Mouse (Mus musculus): ENCODE results near the gene Hdac9.
A peak's percentile ranks its signal among the peaks of the same experiment; 100 is the strongest.
"Not testable (repeated sequence)": the region's sequence is repeated elsewhere in the genome, so short reads cannot be mapped to it uniquely, and the experiment has no call there.

Gene Hdac9

GRCm38 (mm10) chr12:34487666-34488065 is 429.2 kb downstream of the Hdac9 start:
- DNase-seq (ENCODE audit: low spot score): no peak

GRCm38 (mm10) chr12:34487021-34487420 is 429.9 kb downstream of the Hdac9 start:
- no peak for DNase-seq (ENCODE audit: low spot score)

DNA sequence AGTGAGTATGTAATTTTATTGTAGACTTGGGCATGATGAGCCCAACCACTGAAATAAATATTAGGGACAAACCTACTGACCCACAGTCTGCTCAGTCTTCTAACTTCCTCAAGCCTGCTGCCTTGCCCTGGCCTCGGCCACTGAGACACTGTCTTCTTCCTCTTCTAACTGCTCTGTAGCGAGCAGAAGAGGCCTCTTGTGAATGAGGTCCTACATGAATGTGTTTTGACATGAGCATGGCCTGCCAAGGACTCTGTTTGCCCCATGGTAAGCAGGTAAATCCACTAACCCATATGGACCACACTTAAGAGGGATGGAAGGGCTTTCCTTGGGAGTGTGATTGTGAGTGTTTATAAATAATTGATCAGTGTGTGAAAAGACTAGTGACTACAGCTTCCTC is 430.9 kb downstream of the Hdac9 start:
- DNase-seq (ENCODE audit: low spot score): no peak

DNA sequence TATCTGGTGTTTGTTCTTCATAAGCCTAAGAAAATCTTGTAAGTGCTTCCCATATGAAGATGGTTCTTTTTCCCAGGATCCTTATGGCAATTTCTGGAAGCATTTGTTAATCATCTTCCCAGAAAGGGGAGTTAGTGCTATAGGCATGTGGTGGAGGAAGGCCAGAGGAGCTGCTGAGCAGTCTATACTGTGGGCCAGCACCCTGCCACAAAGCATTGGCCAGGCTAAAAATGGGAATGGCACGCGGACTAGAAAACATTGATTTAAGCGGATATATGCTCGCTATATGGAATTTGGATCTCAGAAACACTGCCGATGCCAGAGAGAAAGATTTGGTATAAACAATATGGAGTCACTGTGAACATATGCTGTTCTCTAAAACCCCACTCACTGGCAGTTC is 435.2 kb downstream of the Hdac9 start:
- no peak for DNase-seq (ENCODE audit: low spot score)

DNA sequence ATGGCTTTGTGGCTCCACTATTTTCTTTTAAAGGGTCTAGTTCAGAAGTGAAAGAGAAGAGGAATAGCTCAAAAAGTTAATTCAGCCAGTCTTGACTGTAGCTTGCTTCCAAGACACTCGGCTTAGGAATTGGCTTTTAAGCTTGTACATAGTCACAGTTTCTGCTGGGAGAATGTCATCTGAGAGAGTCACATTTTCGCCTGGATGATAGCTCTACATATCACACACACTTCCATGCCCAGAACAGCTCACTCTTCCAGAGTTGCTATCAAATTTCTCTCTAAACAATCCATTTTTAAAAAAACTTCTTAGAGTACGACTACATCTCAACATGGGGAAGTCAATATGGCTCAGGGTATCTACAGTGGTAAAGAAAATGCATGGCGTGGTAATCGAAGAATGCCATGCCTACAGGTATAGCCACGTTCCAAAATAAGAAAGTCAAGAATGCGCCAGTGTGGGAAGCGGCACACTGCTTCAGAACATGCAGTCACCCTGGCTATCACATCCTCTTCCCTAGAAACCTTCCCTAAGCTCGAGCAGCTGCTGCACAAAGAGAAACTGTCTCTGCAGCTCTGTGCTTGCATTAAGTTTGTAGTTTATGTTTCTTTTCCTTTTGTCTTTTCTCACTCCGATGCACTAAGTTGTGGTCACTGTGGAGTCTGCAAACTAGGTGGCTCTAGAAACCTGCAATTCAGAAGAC is 443.8 kb downstream of the Hdac9 start:
- DNase-seq (ENCODE audit: low spot score): no peak

DNA sequence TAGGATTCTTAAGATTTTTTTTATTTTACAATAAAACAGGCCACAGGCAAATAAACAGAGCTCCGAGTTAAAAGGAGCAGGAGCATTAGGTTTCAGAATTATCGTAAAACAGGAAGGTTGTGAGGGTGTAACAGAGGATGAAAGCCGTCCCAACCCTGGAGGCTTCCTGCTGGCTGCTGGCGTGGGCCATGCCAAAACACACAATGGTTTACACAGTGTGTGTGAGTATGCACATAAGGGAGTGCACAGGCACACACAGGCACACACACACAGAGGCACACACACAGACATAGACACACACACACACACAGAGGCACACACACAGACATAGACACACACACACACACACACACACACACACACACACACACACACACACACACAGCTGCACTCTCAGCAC is 444.4 kb downstream of the Hdac9 start:
- DNase-seq (ENCODE audit: low spot score): no peak

DNA sequence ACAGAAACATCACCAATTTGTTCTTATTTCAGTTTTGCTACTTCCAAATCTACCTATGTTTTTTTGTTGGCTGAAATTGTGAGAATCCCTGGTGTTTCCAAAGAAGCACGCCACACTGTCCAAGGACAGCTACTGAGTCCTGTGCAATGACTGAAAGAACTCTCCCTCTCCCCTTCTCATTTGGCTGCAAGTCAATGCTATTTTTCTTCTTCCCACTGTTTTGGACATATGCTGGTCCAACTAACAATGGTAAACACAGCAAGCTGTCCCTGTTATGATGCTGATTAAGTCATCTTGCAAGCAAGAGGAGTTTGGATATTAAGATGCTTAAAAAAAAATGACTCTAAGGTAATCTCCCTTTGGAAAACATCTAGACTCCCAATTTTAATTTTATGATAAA is 455.2 kb downstream of the Hdac9 start:
- no peak for DNase-seq (ENCODE audit: low spot score)

- no peak for DNase-seq (ENCODE audit: low spot score)
These were observed 464.3 kb downstream of the Hdac9 start for GRCm38 (mm10) chr12:34452643-34453042.

DNA sequence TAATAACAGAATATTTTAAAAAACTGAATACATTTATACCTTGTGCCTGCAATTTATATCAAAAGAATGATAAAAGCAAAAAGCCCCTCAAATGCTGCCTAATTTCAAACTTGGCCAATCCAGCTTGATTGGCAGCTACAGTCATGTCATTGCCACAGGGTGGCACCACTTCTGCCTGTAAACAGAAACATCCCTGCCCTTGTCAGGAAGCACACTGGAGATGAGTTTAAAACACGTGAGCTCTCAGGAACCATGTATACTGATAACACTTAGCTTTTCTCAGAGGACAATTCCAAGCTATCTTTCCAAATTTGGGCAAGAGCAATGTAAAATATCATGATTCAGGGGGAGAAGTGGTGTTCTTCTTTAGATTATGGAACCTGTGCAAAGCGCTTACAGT is 465.7 kb downstream of the Hdac9 start:
- peak; percentile 30 for DNase-seq (ENCODE audit: low spot score)

DNA sequence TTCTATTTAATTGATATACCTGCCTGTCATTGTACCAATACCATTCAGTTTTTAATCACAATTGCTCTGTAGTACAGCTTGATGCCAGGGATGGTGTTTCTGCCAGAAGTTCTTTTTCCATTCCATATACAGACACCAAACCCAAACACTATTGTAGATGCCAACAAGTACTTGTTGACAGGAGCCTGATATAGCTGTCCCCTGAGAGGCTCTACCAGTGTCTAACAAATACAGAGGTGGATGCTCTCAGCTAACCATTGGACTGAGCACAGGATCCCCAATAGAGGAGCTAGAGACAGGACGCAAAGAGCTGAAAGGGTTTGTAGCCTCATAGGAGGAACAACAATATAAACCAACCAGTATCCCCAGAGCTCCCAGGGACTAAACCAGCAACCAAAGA is 472.2 kb downstream of the Hdac9 start:
- DNase-seq (ENCODE audit: low spot score): not testable (repeated sequence)

DNA sequence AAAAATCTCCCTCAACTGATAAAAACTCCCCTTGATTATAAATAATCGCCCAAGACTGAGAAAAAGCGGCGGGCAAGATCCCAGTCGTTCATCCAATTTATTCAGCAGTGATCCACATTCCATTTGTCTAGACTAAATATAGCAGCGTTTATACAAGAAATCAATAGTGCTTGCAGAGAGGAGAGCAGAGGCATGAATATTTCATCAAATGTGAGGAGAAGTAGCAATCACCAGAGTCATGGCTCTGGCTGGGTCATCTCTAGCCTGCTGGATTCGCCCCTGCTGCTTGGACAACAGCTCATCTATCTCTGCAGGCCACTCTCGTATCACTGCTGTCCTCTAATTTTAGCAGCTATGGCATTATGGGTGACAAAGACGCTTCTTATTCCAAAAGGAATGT is 476.0 kb downstream of the Hdac9 start:
- no peak for DNase-seq (ENCODE audit: low spot score)

GRCm38 (mm10) chr12:34432919-34433318 is 484.0 kb downstream of the Hdac9 start:
- no peak for DNase-seq (ENCODE audit: low spot score)

DNA sequence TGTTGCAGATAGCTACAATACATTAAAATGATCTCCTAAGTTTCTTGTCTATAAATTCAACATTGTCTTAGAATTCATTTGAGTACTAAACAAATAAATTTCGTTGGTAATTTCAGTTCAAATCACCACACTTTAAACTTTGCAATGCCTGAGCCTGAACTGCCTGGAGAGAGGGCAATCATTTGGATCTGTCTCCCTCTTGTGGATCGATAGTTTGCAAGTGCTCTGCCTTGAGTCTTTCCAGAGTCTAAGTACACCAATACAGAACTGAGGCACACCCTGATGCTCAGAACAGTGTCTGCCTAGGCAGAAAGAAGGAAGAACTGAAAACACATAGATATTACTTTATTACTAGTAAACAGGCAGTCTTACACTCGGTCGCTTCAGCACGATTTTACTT is 484.4 kb downstream of the Hdac9 start:
- DNase-seq (ENCODE audit: low spot score): peak; percentile 65

GRCm38 (mm10) chr12:34431832-34432231 is 485.1 kb downstream of the Hdac9 start:
- no peak for DNase-seq (ENCODE audit: low spot score)

DNA sequence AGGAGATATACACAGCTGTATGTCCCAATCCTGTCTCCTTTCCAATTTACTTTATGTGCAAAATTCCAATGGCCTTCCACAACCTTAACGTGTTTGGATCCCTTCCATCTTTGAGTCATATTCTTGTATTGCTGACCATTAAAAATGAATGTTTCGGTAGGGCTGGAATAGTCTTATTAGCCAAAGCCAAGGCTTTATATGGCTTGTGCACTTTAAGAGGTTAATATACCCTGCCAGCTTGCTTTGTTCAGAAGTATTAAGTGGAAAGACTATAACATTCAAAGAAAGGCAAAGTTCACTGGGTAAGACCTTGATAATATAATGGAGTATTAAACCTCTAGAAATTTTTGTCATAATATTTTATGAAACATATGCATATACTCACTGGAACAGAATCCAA is 491.4 kb downstream of the Hdac9 start:
- no peak for DNase-seq (ENCODE audit: low spot score)

DNA sequence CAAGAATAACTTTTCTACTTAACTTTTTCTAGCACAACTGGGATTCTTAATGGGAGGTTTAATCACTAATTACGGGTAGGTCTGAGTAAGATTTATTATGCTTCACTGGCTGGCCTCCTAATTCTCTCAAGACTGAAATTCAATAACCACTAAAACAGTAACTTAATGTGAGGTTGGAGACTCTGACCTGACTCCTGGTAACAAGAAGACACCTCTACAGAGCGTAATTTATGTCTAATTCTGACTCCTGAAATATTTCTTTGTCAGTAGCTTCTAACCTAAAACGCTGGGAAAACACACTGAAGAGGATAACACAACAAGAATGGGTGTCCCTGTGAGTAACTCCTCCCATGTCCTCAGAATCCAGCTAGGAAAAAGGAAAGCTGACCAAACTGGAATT is 508.8 kb downstream of the Hdac9 start:
- DNase-seq (ENCODE audit: low spot score): no peak

DNA sequence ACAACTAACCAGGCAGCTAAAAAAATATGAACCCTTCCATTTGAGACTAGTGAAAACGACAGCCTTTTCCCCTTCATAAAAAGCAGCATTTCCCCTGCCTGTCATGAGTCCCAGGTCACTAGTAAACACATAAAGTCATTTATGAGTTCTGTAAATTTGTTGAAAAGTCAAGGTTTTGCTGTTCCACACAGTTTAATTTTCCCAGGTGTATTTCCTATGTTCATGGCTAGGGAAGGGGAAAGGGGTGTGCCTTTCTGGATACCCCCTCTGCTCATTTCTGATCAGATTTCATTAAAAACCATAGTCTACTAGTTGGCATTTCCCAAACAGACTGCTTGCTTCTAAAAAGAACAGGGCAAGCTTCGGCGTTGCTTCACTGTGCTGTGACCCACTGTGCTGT is 509.8 kb downstream of the Hdac9 start:
- no peak for DNase-seq (ENCODE audit: low spot score)

GRCm38 (mm10) chr12:34402065-34402464 is 514.8 kb downstream of the Hdac9 start:
- DNase-seq (ENCODE audit: low spot score): no peak

DNA sequence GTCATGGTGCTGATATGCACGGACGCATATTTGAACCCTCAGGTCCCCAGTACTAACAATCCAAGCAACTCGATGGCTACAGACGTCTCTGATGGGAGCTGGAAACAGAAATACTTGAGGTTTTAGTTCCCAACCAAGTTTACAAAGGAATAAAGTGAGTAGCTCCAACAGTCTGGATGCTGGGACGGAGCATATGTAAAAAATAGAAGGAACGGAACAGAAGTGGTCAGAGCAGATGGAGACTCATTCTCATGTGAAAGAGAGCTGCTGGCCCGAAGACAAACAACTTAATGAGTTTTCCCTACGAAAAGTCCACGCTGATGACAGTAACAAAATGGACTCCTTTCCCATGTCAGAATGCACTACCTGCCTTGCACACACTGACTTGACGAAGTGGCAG is 518.3 kb downstream of the Hdac9 start:
- no peak for DNase-seq (ENCODE audit: low spot score)

- DNase-seq (ENCODE audit: low spot score): no peak
These were observed 522.6 kb downstream of the Hdac9 start for GRCm38 (mm10) chr12:34394342-34394741.

GRCm38 (mm10) chr12:34379681-34380080 is 537.2 kb downstream of the Hdac9 start:
- DNase-seq (ENCODE audit: low spot score): no peak

- no peak for DNase-seq (ENCODE audit: low spot score)
These were observed 538.3 kb downstream of the Hdac9 start for GRCm38 (mm10) chr12:34378637-34379036.

DNA sequence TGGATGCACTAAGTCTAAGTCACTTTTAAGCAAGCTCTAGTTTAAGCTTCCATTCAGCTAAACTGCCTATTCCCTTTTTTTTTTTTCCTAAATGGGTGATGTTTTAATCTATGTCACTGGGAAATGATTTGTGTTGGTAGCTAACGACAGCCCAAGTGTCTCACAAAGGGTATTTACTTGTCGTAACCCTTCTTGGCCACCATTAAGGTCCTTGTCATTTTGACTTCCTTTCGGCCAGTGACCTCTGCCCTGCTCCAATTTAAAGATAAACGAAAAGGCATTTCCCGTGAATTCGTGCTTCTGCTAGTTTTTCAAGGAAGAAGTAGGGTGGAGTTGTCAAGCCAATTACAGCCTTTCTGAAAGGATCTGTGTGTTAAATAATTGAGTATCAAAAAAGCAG is 565.0 kb downstream of the Hdac9 start:
- no peak for DNase-seq (ENCODE audit: low spot score)

- no peak for DNase-seq (ENCODE audit: low spot score)
These were observed 569.4 kb downstream of the Hdac9 start for GRCm38 (mm10) chr12:34347529-34347928.

DNA sequence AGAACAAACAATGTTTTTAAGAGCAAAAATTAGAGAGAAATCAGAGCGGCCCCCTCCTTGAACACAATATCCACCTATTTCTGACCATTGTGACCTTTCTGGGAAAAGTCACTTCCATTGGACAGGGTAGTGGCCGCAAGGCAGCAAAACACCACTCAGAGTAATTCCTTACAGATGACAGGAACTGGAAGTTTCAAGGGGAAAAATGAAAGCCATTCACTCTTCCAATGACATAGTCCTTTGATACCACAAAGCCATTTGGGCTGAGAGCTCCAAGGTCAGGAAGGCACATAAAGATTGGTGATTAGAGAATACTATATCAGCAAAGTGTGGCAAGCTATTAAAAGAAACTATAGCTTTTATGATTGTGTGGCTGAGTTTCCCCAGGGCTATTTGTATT is 574.1 kb downstream of the Hdac9 start:
- no peak for DNase-seq (ENCODE audit: low spot score)

Data from MN1 (cell line).